Mouse (Mus musculus) C2C12 (cell line): ENCODE data around the gene Atg10. TPM values are rescaled to one million over a fixed set of nuclear protein-coding genes. Genes with fewer than 3 reads are reported as not detected.
"Not testable (repeated sequence)": the region's sequence is repeated elsewhere in the genome, so short reads cannot be mapped to it uniquely, and the experiment has no call there.

Experiments used
- H3K27me3 ChIP-seq: one replicate; pipeline ENCODE4 v1.6.1; 2011; ENCODE audit not compliant: control insufficient read depth, insufficient read depth, insufficient read length
- H3K36me3 ChIP-seq: one replicate; pipeline ENCODE4 v1.6.1; 2011; ENCODE audit not compliant: control insufficient read depth, insufficient read depth
- H3K4me3 ChIP-seq: one replicate; pipeline ENCODE4 v1.5.1; 2011; ENCODE audit warnings: mild to moderate bottlenecking, control low read depth; ENCODE audit not compliant: poor library complexity, insufficient read depth, severe bottlenecking
- H3K79me2 ChIP-seq: one replicate; pipeline ENCODE4 v1.6.1; 2011; ENCODE audit not compliant: control insufficient read depth, insufficient read depth
- H3K79me3 ChIP-seq: one replicate; pipeline ENCODE4 v1.6.1; 2011; ENCODE audit warnings: low read depth, control low read depth
- H3ac ChIP-seq: one replicate; pipeline ENCODE3; 2011; ENCODE audit warnings: low read depth; ENCODE audit not compliant: control insufficient read depth, insufficient read length
- CEBPB ChIP-seq: IDR thresholded peaks from one replicate; pipeline ENCODE4 v1.6.1; 2011; ENCODE audit warnings: low read depth, mild to moderate bottlenecking, control low read depth, moderate library complexity
- CTCF ChIP-seq: IDR thresholded peaks from one replicate; pipeline ENCODE4 v1.5.1; 2011; ENCODE audit not compliant: control insufficient read depth, insufficient read depth, insufficient read length
- FOSL1 ChIP-seq: IDR thresholded peaks from one replicate; pipeline ENCODE4 v1.8.0; 2011; ENCODE audit warnings: mild to moderate bottlenecking, low read length; ENCODE audit not compliant: poor library complexity, insufficient read depth, severe bottlenecking
- MAX ChIP-seq: IDR thresholded peaks from one replicate; pipeline ENCODE4 v1.6.1; 2011; ENCODE audit warnings: mild to moderate bottlenecking, control low read depth
- MYOD1 ChIP-seq: IDR thresholded peaks from one replicate; pipeline ENCODE4 v1.6.1; 2011; ENCODE audit warnings: low read depth; ENCODE audit not compliant: control insufficient read depth, insufficient read length
- MYOG ChIP-seq: IDR thresholded peaks from one replicate; pipeline ENCODE4 v1.6.1; 2011; ENCODE audit not compliant: control insufficient read depth, insufficient read length; ENCODE audit errors: extremely low read depth
- USF1 ChIP-seq: IDR thresholded peaks from one replicate; pipeline ENCODE4 v1.6.1; 2011; ENCODE audit warnings: low read depth, mild to moderate bottlenecking, control low read depth, moderate library complexity
- long read RNA-seq, 2 experiments: library from polyadenylated mRNA; unstranded; transcript quantifications; one replicate each; pipeline ENCODE4 v2.0.0; 2019 to 2020
- polyA plus RNA-seq: library from polyadenylated mRNA; unstranded; fragments of >200 nt; fragmentation: generic; extraction: Trizol; gene quantifications from one replicate; pipeline ENCODE4 v1.2.1, GENCODE M21; 2012; ENCODE audit warnings: missing spikeins

Gene Atg10
- 2.5 TPM for polyA plus RNA-seq
- long read RNA-seq, experiment 1, transcript Atg10-201 (8 exons, 1,583 nt), result major isoform, 8 of 12 reads
- long read RNA-seq, experiment 1, partial matches to known transcripts, result 2 of 12 reads
- long read RNA-seq, experiment 1, other reads (novel, unspliced or antisense), result 2 of 12 reads
- long read RNA-seq, experiment 2, transcript Atg10-201 (8 exons, 1,583 nt), result major isoform, 18 of 21 reads
- long read RNA-seq, experiment 2, partial matches to known transcripts, result 1 of 21 reads
- long read RNA-seq, experiment 2, other reads (novel, unspliced or antisense), result 2 of 21 reads

GRCm38 (mm10) chr13:91223587-91224437 is at the start of gene Atg10:
Gene Atg10 (minus strand): TSS chr13:91223968.
- H3K79me2 ChIP-seq, result no peaks in the 10 kb centered on the region

GRCm38 (mm10) chr13:91252406-91252805 is 28.6 kb upstream of the Atg10 start:
- no peaks in the 10 kb centered on the region for H3K36me3 ChIP-seq
- no peaks in the 10 kb centered on the region for H3K79me3 ChIP-seq
- H3ac ChIP-seq, result no peak overlapping the region
- H3K79me2 ChIP-seq, result no peaks in the 10 kb centered on the region
- H3K4me3 ChIP-seq, result no peak overlapping the region
- no peak for TF ChIP-seq CTCF
- no peak for TF ChIP-seq USF1
- no peak for TF ChIP-seq MYOG
- no peak for TF ChIP-seq MYOD1
- TF ChIP-seq MAX, result no peak
- TF ChIP-seq CEBPB, result no peak
- TF ChIP-seq FOSL1, result no peak
- H3K27me3 ChIP-seq, result no peaks in the 10 kb centered on the region

More at GRCm38 (mm10) chr13:91223587-91224437, at the start of gene Atg10:
- Histone ChIP-seq H3K79me3 (no peaks in the 10 kb centered on the region), H3ac (peak within 1 kb of the TSS; percentile 74), H3K4me3 (peak within 1 kb of the TSS; percentile 38), H3K36me3 (no peaks in the 10 kb centered on the region), H3K27me3 (no peaks in the 10 kb centered on the region)
- no peak for TF ChIP-seq CTCF
- TF ChIP-seq USF1, result peak; percentile 95
- no peak for TF ChIP-seq FOSL1

GRCm38 (mm10) chr13:91251636-91252035 is 27.9 kb upstream of the Atg10 start:
- Histone ChIP-seq H3ac (no peak overlapping the region), H3K4me3 (no peak overlapping the region), H3K79me3 (no peaks in the 10 kb centered on the region), H3K79me2 (no peaks in the 10 kb centered on the region), H3K27me3 (no peaks in the 10 kb centered on the region), H3K36me3 (no peaks in the 10 kb centered on the region)
- TF ChIP-seq USF1 (no peak), MAX (no peak), CEBPB (no peak), FOSL1 (no peak), CTCF (no peak), MYOD1 (no peak), MYOG (no peak)

DNA sequence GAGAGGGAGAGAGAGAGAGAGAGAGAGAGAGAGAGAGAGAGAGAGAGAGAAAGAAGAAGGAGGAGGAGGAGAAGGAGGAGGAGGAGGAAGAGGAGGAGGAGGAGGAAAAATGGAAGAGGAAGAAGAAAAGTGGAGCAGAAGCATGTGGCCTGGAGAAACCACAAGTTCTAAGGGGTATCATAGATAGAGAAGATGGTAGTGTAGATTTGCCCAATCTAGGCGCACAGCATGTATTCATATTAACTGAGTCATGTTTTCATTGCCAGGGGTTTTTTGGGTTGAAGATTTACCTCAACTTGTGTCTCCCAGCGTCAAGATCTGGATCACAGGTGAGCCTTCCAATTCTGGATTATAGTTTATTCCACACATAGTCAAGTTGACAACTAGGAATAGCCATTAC is 26.3 kb upstream of the Atg10 start:
- not testable (repeated sequence) for H3K4me3 ChIP-seq, H3K79me2 ChIP-seq, H3ac ChIP-seq, H3K79me3 ChIP-seq, H3K36me3 ChIP-seq, H3K27me3 ChIP-seq

DNA sequence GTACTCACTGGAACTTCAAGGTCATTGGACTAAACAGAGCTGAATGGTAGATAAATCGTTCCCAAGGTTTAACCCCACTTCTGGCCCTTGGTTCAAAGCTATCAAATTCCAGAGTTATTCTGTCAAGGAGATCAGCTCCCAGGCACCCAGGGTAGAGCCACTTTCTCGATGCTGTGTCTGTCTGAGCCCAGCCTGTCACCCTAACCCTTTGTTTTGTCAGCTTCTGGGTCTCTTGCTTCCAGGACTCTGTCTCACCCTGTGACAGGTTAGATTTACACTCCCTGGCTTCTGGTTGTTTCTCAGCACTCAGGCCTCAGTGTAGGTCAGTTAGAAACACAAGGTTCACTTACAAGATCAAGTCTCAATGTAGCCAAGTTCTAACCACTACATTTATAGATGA is 22.7 kb upstream of the Atg10 start:
- Histone ChIP-seq H3K36me3 (no peaks in the 10 kb centered on the region), H3ac (no peak overlapping the region), H3K27me3 (no peaks in the 10 kb centered on the region), H3K79me2 (no peaks in the 10 kb centered on the region), H3K79me3 (no peaks in the 10 kb centered on the region), H3K4me3 (no peak overlapping the region)
- TF ChIP-seq MYOD1, result no peak
- TF ChIP-seq USF1, result no peak
- TF ChIP-seq MYOG, result no peak
- TF ChIP-seq CEBPB, result no peak
- TF ChIP-seq MAX, result no peak
- TF ChIP-seq FOSL1, result no peak
- TF ChIP-seq CTCF, result no peak

- Histone ChIP-seq H3K79me3 (no peaks in the 10 kb centered on the region), H3K36me3 (no peaks in the 10 kb centered on the region), H3K27me3 (no peaks in the 10 kb centered on the region), H3K79me2 (no peaks in the 10 kb centered on the region), H3ac (no peak overlapping the region), H3K4me3 (no peak overlapping the region)
- no peak for TF ChIP-seq FOSL1
- no peak for TF ChIP-seq MYOG
- no peak for TF ChIP-seq MAX
- no peak for TF ChIP-seq CTCF
- TF ChIP-seq CEBPB, result no peak
- TF ChIP-seq USF1, result no peak
- no peak for TF ChIP-seq MYOD1
These were observed 14.2 kb upstream of the Atg10 start for GRCm38 (mm10) chr13:91237976-91238375.
